17 mouse cellular contexts compared by ENCODE assay signal in genomic region chr6:37328671-37329070, GRCm38 (mm10). TPM values are rescaled to one million over a fixed set of nuclear protein-coding genes. Genes with fewer than 3 reads are reported as not detected.
DNase-seq lines count a peak whose midpoint lies in the region; ATAC-seq and TF ChIP-seq lines count a peak whose summit lies in the region.
"Had no signal": no experiment of that assay in that cellular context is flagged by ENCODE, and none has a peak within 500 bp of the region (broad histone marks: within the 10 kb centered on the region; RNA-seq: fewer than 3 reads in every experiment).

No protein-coding gene starts in this region.

- H3K27me3 ChIP-seq in hindbrain, embryonic 14.5 days (ENCODE audit: control insufficient read depth, insufficient read depth, low read length), result no peaks in the 10 kb centered on the region
- H3K27me3 ChIP-seq in hindbrain, embryonic 10.5 days (ENCODE audit: insufficient read depth, poor library complexity, severe bottlenecking), result no peaks in the 10 kb centered on the region
- no peaks in the 10 kb centered on the region for H3K27me3 ChIP-seq in limb, embryonic 13.5 days
- H3K27me3 ChIP-seq in kidney, embryonic 14.5 days (ENCODE audit: control insufficient read depth, insufficient read depth, low read length), result no peaks in the 10 kb centered on the region
- H3K27me3 ChIP-seq: stomach, embryonic 15.5 days had no signal

- peak; percentile 39 for DNase-seq in heart, adult 11 months
- DNase-seq in heart, postnatal 14 days, result no peak
- DNase-seq in hindbrain, embryonic 14.5 days (ENCODE audit: low spot score), result no peak
- DNase-seq in hindbrain, embryonic 10.5 days (ENCODE audit: low spot score), result no peak
- peak; percentile 79 for DNase-seq in brain, embryonic 14.5 days (ENCODE audit: low read depth)
- DNase-seq in frontal cortex, postnatal 10 days (ENCODE audit: low spot score in 2 of 2), result no peak
- DNase-seq: adrenal gland, postnatal 36 days; kidney, postnatal 36 days; thymus, postnatal 14 days had no signal

- no peak overlapping the region for H3K9ac ChIP-seq in hindbrain, embryonic 14.5 days
- no peak overlapping the region for H3K9ac ChIP-seq in limb, embryonic 13.5 days
- H3K9ac ChIP-seq in kidney, embryonic 14.5 days (ENCODE audit: low read depth, low read length), result no peak overlapping the region
- H3K9ac ChIP-seq: stomach, embryonic 15.5 days had no signal

- TF ChIP-seq POLR2A in brain, embryonic 14.5 days (IDR thresholded peaks at IDR 0.05; ENCODE audit: borderline replicate concordance, extremely low read depth, insufficient read depth, insufficient read length, poor library complexity, severe bottlenecking), result no peak

- no peak for TF ChIP-seq CTCF in brain, embryonic 14.5 days (IDR thresholded peaks at IDR 0.05; ENCODE audit: borderline replicate concordance, extremely low read depth, insufficient read depth, insufficient read length)

- no peak overlapping the region for H3K4me2 ChIP-seq in hindbrain, embryonic 14.5 days (replicated peaks)
- H3K4me2 ChIP-seq in limb, embryonic 13.5 days (replicated peaks), result no peak overlapping the region
- no peak overlapping the region for H3K4me2 ChIP-seq in kidney, embryonic 14.5 days (replicated peaks; ENCODE audit: low read depth, low read length)
- H3K4me2 ChIP-seq: liver, embryonic 11.5 days; stomach, embryonic 15.5 days had no signal

- peaks cover 36% of the 10 kb centered on the region for H3K4me1 ChIP-seq in hindbrain, embryonic 14.5 days (replicated peaks; ENCODE audit: control insufficient read depth, insufficient read depth, low read length)
- peaks cover 13% of the 10 kb centered on the region for H3K4me1 ChIP-seq in hindbrain, embryonic 10.5 days (replicated peaks)
- peaks cover 85% of the 10 kb centered on the region for H3K4me1 ChIP-seq in limb, embryonic 13.5 days
- H3K4me1 ChIP-seq in kidney, embryonic 14.5 days (ENCODE audit: control insufficient read depth, insufficient read depth, low read length), result peaks cover 4% of the 10 kb centered on the region; the same call in 1 of the 2 replicates

- H3K4me3 ChIP-seq in hindbrain, embryonic 14.5 days (replicated peaks; ENCODE audit: low read length), result no peak overlapping the region
- no peak overlapping the region for H3K4me3 ChIP-seq in hindbrain, embryonic 10.5 days
- H3K4me3 ChIP-seq in limb, embryonic 13.5 days, result no peak overlapping the region
- no peak overlapping the region for H3K4me3 ChIP-seq in kidney, embryonic 14.5 days (ENCODE audit: low read length)
- H3K4me3 ChIP-seq: erythroblast, embryonic 14.5 days; stomach, embryonic 15.5 days had no signal

- ATAC-seq in hindbrain, embryonic 14.5 days (ENCODE audit: low FRiP score), result no peak
- no peak for ATAC-seq in limb, embryonic 13.5 days (ENCODE audit: low FRiP score, low read depth)
- no peak for ATAC-seq in kidney, embryonic 14.5 days (ENCODE audit: low FRiP score, low TSS enrichment)
- ATAC-seq: intestine, postnatal 0 days; lung, postnatal 0 days had no signal

- intact Hi-C loops in heart, postnatal 14 days (cut with DNase I), result no loop called here

- 44% methylated on average over 7 of the region's 7 CpGs for WGBS in hindbrain, embryonic 14.5 days
- 49% methylated on average over 7 of the region's 7 CpGs for WGBS in hindbrain, embryonic 10.5 days
- WGBS in limb, embryonic 13.5 days, result 22% methylated on average over 7 of the region's 7 CpGs
- 57% methylated on average over 7 of the region's 7 CpGs for WGBS in kidney, embryonic 14.5 days

- H3K36me3 ChIP-seq in hindbrain, embryonic 14.5 days (replicated peaks; ENCODE audit: control insufficient read depth, insufficient read depth), result no peaks in the 10 kb centered on the region
- H3K36me3 ChIP-seq in hindbrain, embryonic 10.5 days, result peaks cover 12% of the 10 kb centered on the region; the same call in 1 of the 2 replicates
- peaks cover 46% of the 10 kb centered on the region for H3K36me3 ChIP-seq in limb, embryonic 13.5 days
- peaks cover 29% of the 10 kb centered on the region for H3K36me3 ChIP-seq in kidney, embryonic 14.5 days (ENCODE audit: control insufficient read depth, insufficient read depth, low read length)

- H3K9me3 ChIP-seq in hindbrain, embryonic 14.5 days (ENCODE audit: control insufficient read depth, low read length), result no peaks in the 10 kb centered on the region
- H3K9me3 ChIP-seq in hindbrain, embryonic 10.5 days, result no peaks in the 10 kb centered on the region
- no peaks in the 10 kb centered on the region for H3K9me3 ChIP-seq in limb, embryonic 13.5 days
- H3K9me3 ChIP-seq in kidney, embryonic 14.5 days (ENCODE audit: control insufficient read depth, low read length), result no peaks in the 10 kb centered on the region
- H3K9me3 ChIP-seq: stomach, embryonic 15.5 days had no signal

- 0 out of 2 replicates have a peak overlapping the region, but pooled peaks have one; percentile 38 for H3K27ac ChIP-seq in hindbrain, embryonic 14.5 days
- H3K27ac ChIP-seq in hindbrain, embryonic 10.5 days, result no peak overlapping the region
- H3K27ac ChIP-seq in limb, embryonic 13.5 days, result peak overlapping the region; percentile 33; the same call in 1 of the 2 replicates
- no peak overlapping the region for H3K27ac ChIP-seq in kidney, embryonic 14.5 days (ENCODE audit: low read depth, low read length)
- H3K27ac ChIP-seq: stomach, embryonic 15.5 days had no signal

RNA-seq across cellular contexts. Expression of gene Dgki, which starts 28.7 kb away (rescaled TPM):
- total RNA-seq in heart, postnatal 14 days (2021), result under 1 TPM; 0.26 to 0.27 TPM
- 9.6 and 10.0 TPM in 2 replicates for polyA plus RNA-seq in hindbrain, embryonic 14.5 days (2014; fragmentation: Nextera tagmentation; extraction: Ambion mirVana)
- polyA plus RNA-seq in hindbrain, embryonic 10.5 days (2016; fragmentation: Nextera tagmentation; extraction: Ambion mirVana), result 0.39 and 1.0 TPM in 2 replicates
- 4.5 and 6.5 TPM in 2 replicates for polyA plus RNA-seq in brain, embryonic 14.5 days (2012; rRNA removed)
- 1.2 and 1.3 TPM in 2 replicates for polyA plus RNA-seq in limb, embryonic 13.5 days (2015; fragmentation: Nextera tagmentation; extraction: Ambion mirVana)
- polyA plus RNA-seq in kidney, embryonic 14.5 days (2014; fragmentation: Nextera tagmentation; extraction: Ambion mirVana), result 0.27 and 0.43 TPM in 2 replicates
- total RNA-seq: MEL had no signal
- polyA plus RNA-seq: erythroblast, embryonic 14.5 days had no signal

Comparison
In these comparisons a context has a peak if more than half of its experiments do, and no peak if none do; other contexts are left out.
1. DNase-seq: peak in heart, adult 11 months (single experiment) and brain, embryonic 14.5 days (single experiment); none in heart, postnatal 14 days (0 of 2), hindbrain, embryonic 14.5 days (single experiment), hindbrain, embryonic 10.5 days (single experiment) and frontal cortex, postnatal 10 days (0 of 2).
2. H3K27ac ChIP-seq: peak in hindbrain, embryonic 14.5 days (single experiment) and limb, embryonic 13.5 days (single experiment); none in hindbrain, embryonic 10.5 days (single experiment) and kidney, embryonic 14.5 days (single experiment).